Mouse (Mus musculus): ENCODE measurements at regions not wholly inside any gene's neighbourhood (a gene's known extent, or its start where the extent isn't known, plus 50 kb on each side); places are given as distances from the start of the nearest gene placed in this dataset.
"Not testable (repeated sequence)": the region's sequence is repeated elsewhere in the genome, so short reads cannot be mapped to it uniquely, and the experiment has no call there.

GRCm38 (mm10) chr11:16607900-16608422 lies 99.7 kb upstream of the Sec61g start:
- H3K36me3 ChIP-seq, H3K9me3 ChIP-seq: not testable (repeated sequence)

DNA sequence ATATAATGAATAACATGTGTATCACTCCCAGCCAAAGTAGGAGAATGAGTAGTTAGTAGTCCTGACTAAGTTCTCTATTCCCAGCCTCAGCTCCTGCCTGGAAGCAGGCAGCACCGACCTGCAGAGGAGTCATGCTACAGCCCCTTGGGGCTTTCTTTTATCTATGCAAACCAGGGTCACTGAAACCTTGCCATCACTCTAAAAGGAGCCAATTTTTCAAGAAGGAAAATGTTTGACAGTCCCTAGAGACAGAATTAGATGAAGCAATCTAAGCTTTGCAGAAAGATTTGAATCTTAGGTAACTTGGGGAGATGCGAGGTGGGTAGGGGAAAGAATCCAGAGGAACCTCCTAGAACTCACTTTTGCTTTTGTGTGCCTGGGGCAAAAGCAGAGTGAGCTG lies 103.5 kb upstream of the Sec61g start:
- ATAC-seq (ENCODE audit: insufficient read depth, low FRiP score, low read depth) = no peak
- Histone ChIP-seq H3K9ac (no peak overlapping the region), H3K4me3 (replicated peaks) (no peak overlapping the region), H3K36me3 (no peaks in the 10 kb centered on the region), H3K4me2 (no peak overlapping the region), H3K9me3 (no peaks in the 10 kb centered on the region), H3K27me3 (replicated peaks) (no peaks in the 10 kb centered on the region), H3K27ac (no peak overlapping the region), H3K4me1 (no peaks in the 10 kb centered on the region)
- 56% methylated on average over 2 of the region's 2 CpGs for WGBS

More at GRCm38 (mm10) chr11:16607900-16608422, 99.7 kb upstream of the Sec61g start:
- H3K4me2 ChIP-seq; H3K27me3 ChIP-seq (replicated peaks); H3K9ac ChIP-seq; H3K4me1 ChIP-seq; H3K27ac ChIP-seq; ATAC-seq (ENCODE audit: insufficient read depth, low FRiP score, low read depth); H3K4me3 ChIP-seq (replicated peaks): not testable (repeated sequence)
- 86% methylated on average over 3 of the region's 3 CpGs for WGBS

DNA sequence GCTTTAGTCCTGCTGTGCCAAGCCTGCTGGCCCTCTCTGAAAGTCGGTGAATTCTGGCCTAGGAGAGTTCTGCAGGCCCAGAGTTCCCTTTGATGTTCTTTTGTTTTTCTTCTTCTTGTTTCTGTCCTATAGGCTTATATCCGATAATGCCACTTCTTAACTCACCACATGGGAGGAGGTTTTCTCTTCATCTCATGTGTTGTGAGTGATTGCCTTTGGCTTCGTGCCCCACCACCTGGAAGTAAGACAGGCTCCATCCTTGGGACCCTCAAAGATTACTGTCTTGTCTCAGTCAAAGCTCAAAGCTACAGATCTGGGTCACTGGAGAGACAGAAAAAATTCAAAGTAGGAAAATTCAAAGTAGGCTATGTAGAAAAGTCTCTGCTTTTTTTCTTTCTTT lies 104.2 kb upstream of the Sec61g start:
- Histone ChIP-seq H3K27me3 (replicated peaks) (no peaks in the 10 kb centered on the region), H3K4me3 (replicated peaks) (no peak overlapping the region), H3K36me3 (no peaks in the 10 kb centered on the region), H3K4me2 (no peak overlapping the region), H3K9me3 (no peaks in the 10 kb centered on the region), H3K9ac (no peak overlapping the region), H3K4me1 (no peaks in the 10 kb centered on the region), H3K27ac (no peak overlapping the region)
- ATAC-seq (ENCODE audit: insufficient read depth, low FRiP score, low read depth) = no peak
- WGBS = 50% methylated on average over 3 of the region's 3 CpGs

DNA sequence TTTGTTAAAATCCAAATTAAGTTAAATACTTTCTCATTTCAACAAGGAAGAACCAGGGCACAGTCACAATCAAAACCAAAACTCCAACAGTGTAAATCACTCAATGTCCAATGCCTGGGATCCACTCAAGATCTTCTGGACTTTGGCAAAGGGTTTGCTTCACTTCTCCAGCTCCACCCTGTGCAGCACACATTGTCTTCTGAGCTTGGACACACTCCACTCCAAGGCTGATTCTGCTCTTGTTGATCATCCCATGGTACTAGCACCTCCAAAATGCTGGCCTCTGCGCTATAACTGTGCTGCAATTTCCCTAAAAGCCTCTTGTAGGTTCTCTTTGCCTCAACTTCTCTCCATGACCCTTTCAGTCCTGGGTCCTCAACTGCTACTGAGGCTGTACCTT lies 111.5 kb upstream of the Sec61g start:
- WGBS = 77% methylated on average over 1 of the region's 1 CpGs
- H3K27ac ChIP-seq = no peak overlapping the region
- no peak overlapping the region for H3K9ac ChIP-seq
- H3K9me3 ChIP-seq = no peaks in the 10 kb centered on the region
- no peak overlapping the region for H3K4me3 ChIP-seq (replicated peaks)
- H3K36me3 ChIP-seq = no peaks in the 10 kb centered on the region
- ATAC-seq (ENCODE audit: insufficient read depth, low FRiP score, low read depth) = no peak
- no peaks in the 10 kb centered on the region for H3K27me3 ChIP-seq (replicated peaks)
- no peaks in the 10 kb centered on the region for H3K4me1 ChIP-seq
- H3K4me2 ChIP-seq = no peak overlapping the region

- no peaks in the 10 kb centered on the region for H3K4me1 ChIP-seq
Measured at GRCm38 (mm10) chr11:16623694-16624093, 115.4 kb upstream of the Sec61g start.

GRCm38 (mm10) chr11:16627294-16628085 lies 119.2 kb upstream of the Sec61g start:
- Histone ChIP-seq H3K9me3 (no peaks in the 10 kb centered on the region), H3K27me3 (replicated peaks) (no peaks in the 10 kb centered on the region), H3K4me3 (replicated peaks) (no peak overlapping the region), H3K4me2 (no peak overlapping the region), H3K9ac (no peak overlapping the region), H3K36me3 (no peaks in the 10 kb centered on the region), H3K27ac (no peak overlapping the region), H3K4me1 (no peaks in the 10 kb centered on the region)
- ATAC-seq (ENCODE audit: insufficient read depth, low FRiP score, low read depth) = no peak
- 62% methylated on average over 7 of the region's 7 CpGs for WGBS

More at GRCm38 (mm10) chr11:16623694-16624093, 115.4 kb upstream of the Sec61g start:
- Histone ChIP-seq H3K9me3 (no peaks in the 10 kb centered on the region), H3K27me3 (replicated peaks) (no peaks in the 10 kb centered on the region), H3K36me3 (no peaks in the 10 kb centered on the region), H3K9ac (no peak overlapping the region), H3K27ac (no peak overlapping the region), H3K4me3 (replicated peaks) (no peak overlapping the region), H3K4me2 (no peak overlapping the region)
- 67% methylated on average over 2 of the region's 2 CpGs for WGBS
- no peak for ATAC-seq (ENCODE audit: insufficient read depth, low FRiP score, low read depth)

- H3K4me2 ChIP-seq = no peak overlapping the region
- no peaks in the 10 kb centered on the region for H3K9me3 ChIP-seq
- no peak overlapping the region for H3K27ac ChIP-seq
- H3K4me1 ChIP-seq = no peaks in the 10 kb centered on the region
- no peaks in the 10 kb centered on the region for H3K27me3 ChIP-seq (replicated peaks)
- no peaks in the 10 kb centered on the region for H3K36me3 ChIP-seq
- no peak overlapping the region for H3K4me3 ChIP-seq (replicated peaks)
- H3K9ac ChIP-seq = no peak overlapping the region
- ATAC-seq (ENCODE audit: insufficient read depth, low FRiP score, low read depth) = no peak
- 23% methylated on average over 1 of the region's 1 CpGs for WGBS
Measured at GRCm38 (mm10) chr11:16629410-16630129, 121.3 kb upstream of the Sec61g start.

GRCm38 (mm10) chr11:16635796-16636195 lies 116.2 kb upstream of the Egfr start:
- not testable (repeated sequence) for H3K27me3 ChIP-seq (replicated peaks); H3K4me2 ChIP-seq; H3K4me1 ChIP-seq; H3K36me3 ChIP-seq; H3K4me3 ChIP-seq (replicated peaks); H3K9me3 ChIP-seq; H3K9ac ChIP-seq; H3K27ac ChIP-seq; ATAC-seq (ENCODE audit: insufficient read depth, low FRiP score, low read depth)
- WGBS = 96% methylated on average over 11 of the region's 11 CpGs

- Histone ChIP-seq H3K9me3 (no peaks in the 10 kb centered on the region), H3K4me2 (no peak overlapping the region), H3K9ac (no peak overlapping the region), H3K4me3 (replicated peaks) (no peak overlapping the region), H3K36me3 (no peaks in the 10 kb centered on the region), H3K27me3 (replicated peaks) (no peaks in the 10 kb centered on the region), H3K4me1 (no peaks in the 10 kb centered on the region), H3K27ac (no peak overlapping the region)
- no peak for ATAC-seq (ENCODE audit: insufficient read depth, low FRiP score, low read depth)
- 82% methylated on average over 2 of the region's 2 CpGs for WGBS
Measured at GRCm38 (mm10) chr11:16637679-16638078, 114.3 kb upstream of the Egfr start.

GRCm38 (mm10) chr11:16638349-16638748 lies 113.7 kb upstream of the Egfr start:
- Histone ChIP-seq H3K4me3 (replicated peaks) (no peak overlapping the region), H3K4me2 (no peak overlapping the region), H3K4me1 (no peaks in the 10 kb centered on the region), H3K27me3 (replicated peaks) (no peaks in the 10 kb centered on the region), H3K9me3 (no peaks in the 10 kb centered on the region), H3K36me3 (no peaks in the 10 kb centered on the region), H3K27ac (no peak overlapping the region), H3K9ac (no peak overlapping the region)
- ATAC-seq (ENCODE audit: insufficient read depth, low FRiP score, low read depth) = no peak
- 83% methylated on average over 4 of the region's 4 CpGs for WGBS

- Histone ChIP-seq H3K27ac (no peak overlapping the region), H3K4me1 (no peaks in the 10 kb centered on the region), H3K9me3 (no peaks in the 10 kb centered on the region), H3K36me3 (no peaks in the 10 kb centered on the region), H3K27me3 (replicated peaks) (no peaks in the 10 kb centered on the region), H3K4me2 (no peak overlapping the region), H3K4me3 (replicated peaks) (no peak overlapping the region), H3K9ac (no peak overlapping the region)
- no peak for ATAC-seq (ENCODE audit: insufficient read depth, low FRiP score, low read depth)
Measured at GRCm38 (mm10) chr11:16649599-16649998, 102.4 kb upstream of the Egfr start.

DNA sequence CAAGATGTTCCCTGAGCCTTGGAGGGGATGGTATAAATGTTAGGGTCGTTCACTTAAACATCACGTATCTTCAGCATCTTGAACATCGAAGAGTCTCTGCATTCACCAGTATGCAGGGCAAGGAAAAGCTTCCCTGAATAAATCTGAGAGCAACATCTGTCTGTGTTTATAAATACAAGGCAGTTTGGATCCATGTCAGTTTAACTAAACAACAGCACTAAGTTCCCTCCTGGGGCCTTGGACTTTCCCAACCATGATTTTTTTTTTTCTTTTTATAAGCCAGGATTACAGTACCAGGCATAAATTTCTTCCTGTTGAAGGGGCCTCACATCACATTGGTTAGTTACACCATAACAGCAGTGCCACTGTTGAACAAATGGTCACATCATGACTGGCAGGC lies 88.2 kb upstream of the Egfr start:
- Histone ChIP-seq H3K27ac (no peak overlapping the region), H3K9ac (no peak overlapping the region), H3K27me3 (replicated peaks) (no peaks in the 10 kb centered on the region), H3K4me1 (no peaks in the 10 kb centered on the region), H3K36me3 (no peaks in the 10 kb centered on the region), H3K9me3 (no peaks in the 10 kb centered on the region), H3K4me2 (no peak overlapping the region), H3K4me3 (replicated peaks) (no peak overlapping the region)
- WGBS = 64% methylated on average over 3 of the region's 3 CpGs
- ATAC-seq (ENCODE audit: insufficient read depth, low FRiP score, low read depth) = no peak
